Mouse (Mus musculus) bone marrow macrophage, adult 2 months (primary cell): ENCODE data around the gene Elmsan1. TPM values are rescaled to one million over a fixed set of nuclear protein-coding genes. Genes with fewer than 3 reads are reported as not detected.

Experiments used
- H3K27ac ChIP-seq: 2 replicates; pipeline ENCODE4 v1.5.1; 2012; ENCODE audit warnings: low read depth, low read length; ENCODE audit not compliant: insufficient read depth
- H3K4me1 ChIP-seq: 2 replicates; pipeline ENCODE4 v1.6.1; 2012; ENCODE audit warnings: low read length; ENCODE audit not compliant: control insufficient read depth, insufficient read depth
- H3K4me3 ChIP-seq: 2 replicates; pipeline ENCODE4 v1.5.1; 2012; ENCODE audit warnings: mild to moderate bottlenecking, low read length, moderate library complexity; ENCODE audit not compliant: insufficient read depth
- CTCF ChIP-seq: IDR thresholded peaks from 2 replicates; pipeline ENCODE4 v1.5.1; 2012; ENCODE audit warnings: low read depth, mild to moderate bottlenecking, low read length, moderate library complexity
- POLR2A ChIP-seq: IDR thresholded peaks from 2 replicates; pipeline ENCODE4 v1.6.1; 2012; ENCODE audit warnings: mild to moderate bottlenecking, low read depth, low read length, borderline replicate concordance
- polyA plus RNA-seq: library from polyadenylated mRNA; stranded (reverse); fragments of >200 nt; gene quantifications from 2 replicates; pipeline ENCODE4 v1.2.4, GENCODE M21; 2012; ENCODE audit not compliant: missing spikeins, insufficient read depth, insufficient read length

Gene Elmsan1
- polyA plus RNA-seq, 1 experiment, result 33.7 TPM

- peak overlapping the region; percentile 52 for H3K4me3 ChIP-seq
- peak overlapping the region; percentile 99 for H3K27ac ChIP-seq
- no peak for TF ChIP-seq POLR2A
- peaks cover 78% of the 10 kb centered on the region for H3K4me1 ChIP-seq
Observed at GRCm38 (mm10) chr12:84176126-84176769, 42.4 kb downstream of the Elmsan1 start.

DNA sequence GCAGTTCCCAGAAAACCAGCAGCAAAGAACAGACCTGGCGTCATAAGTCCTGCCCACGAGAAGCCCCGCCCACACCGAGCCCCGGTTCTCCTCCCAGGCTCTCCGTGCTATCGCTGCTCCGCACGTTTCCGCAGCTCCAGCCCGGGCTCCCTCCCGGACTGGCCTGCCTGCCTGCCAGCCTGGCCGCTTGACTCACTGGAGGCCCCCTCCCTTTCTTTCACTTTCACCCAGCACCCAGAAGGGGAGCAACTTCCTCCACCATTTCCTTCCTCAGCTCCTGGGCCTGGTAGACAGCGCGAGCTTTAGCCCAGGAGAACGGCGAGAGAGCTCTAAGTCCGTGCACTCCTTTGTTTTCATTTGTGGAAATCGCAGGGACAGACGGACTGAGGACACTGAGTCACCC lies 43.0 kb downstream of the Elmsan1 start:
- Histone ChIP-seq H3K4me3 (peak overlapping the region; percentile 52), H3K27ac (peak overlapping the region; percentile 99), H3K4me1 (peaks cover 73% of the 10 kb centered on the region)
- no peak for TF ChIP-seq POLR2A
- no peak for TF ChIP-seq CTCF

- TF ChIP-seq POLR2A (no peak), CTCF (no peak)
- H3K4me3 ChIP-seq, result peak overlapping the region; percentile 52
- H3K27ac ChIP-seq, result peak overlapping the region; percentile 99
- peaks cover 65% of the 10 kb centered on the region for H3K4me1 ChIP-seq
Observed at GRCm38 (mm10) chr12:84174871-84175270, 43.8 kb downstream of the Elmsan1 start.

- H3K4me3 ChIP-seq, result peak overlapping the region; percentile 52
- H3K27ac ChIP-seq, result peak overlapping the region; percentile 99
- H3K4me1 ChIP-seq, result peaks cover 62% of the 10 kb centered on the region
- TF ChIP-seq POLR2A (no peak), CTCF (no peak)
Observed at GRCm38 (mm10) chr12:84174190-84174811, 44.4 kb downstream of the Elmsan1 start.

DNA sequence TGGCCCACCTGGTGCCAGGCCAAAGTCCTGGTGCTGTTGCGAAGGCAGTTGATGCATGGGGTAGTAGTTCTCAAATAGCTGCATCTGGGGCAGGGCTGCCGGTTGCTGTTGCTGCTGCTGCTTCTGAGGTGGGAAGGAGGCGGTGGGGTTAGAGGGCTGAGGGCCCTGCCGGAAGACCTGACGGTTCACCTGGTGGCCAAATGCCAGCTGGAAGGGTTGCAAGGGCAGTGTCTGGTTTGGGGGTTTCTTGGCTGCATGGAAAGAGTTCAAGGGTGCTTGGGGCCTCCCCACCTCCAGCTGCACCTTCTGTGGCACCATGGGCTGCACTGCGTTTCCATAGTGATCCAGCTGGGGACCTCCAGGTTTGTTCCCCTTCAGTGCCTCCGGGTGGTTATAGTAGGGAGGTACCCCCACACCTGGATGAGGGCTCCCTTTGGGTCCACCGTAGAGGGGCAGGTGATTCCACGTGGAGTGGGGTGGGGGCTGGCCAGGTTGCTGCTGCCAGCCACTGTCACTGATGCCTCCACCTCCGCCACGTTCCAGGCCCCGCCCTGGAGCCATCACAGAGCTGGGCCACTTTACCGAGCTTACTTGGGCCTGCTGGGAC lies 45.3 kb downstream of the Elmsan1 start:
- peak overlapping the region; percentile 99 for H3K27ac ChIP-seq
- peaks cover 53% of the 10 kb centered on the region for H3K4me1 ChIP-seq
- TF ChIP-seq CTCF, result no peak
- TF ChIP-seq POLR2A, result no peak
- no peak overlapping the region for H3K4me3 ChIP-seq

DNA sequence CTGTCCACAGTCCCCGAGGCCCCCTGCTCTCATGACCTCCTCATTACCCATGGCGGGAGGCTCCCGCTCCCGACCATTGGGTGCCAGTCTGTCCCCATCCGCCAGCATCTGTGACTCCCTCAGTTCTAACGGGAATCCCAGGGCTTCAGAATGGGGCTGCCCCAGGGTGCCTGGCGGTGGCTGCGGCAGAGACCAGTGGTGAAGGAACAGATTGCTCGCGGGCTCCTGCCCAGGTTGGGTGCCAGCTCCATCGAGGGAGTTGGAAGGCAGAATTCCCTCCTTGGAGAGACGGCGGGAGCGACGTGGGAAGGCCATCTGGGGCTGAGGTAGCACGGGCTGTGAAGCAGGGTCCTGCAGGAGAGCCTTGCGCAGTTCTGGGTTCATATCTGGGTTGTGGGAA lies 45.8 kb downstream of the Elmsan1 start:
- TF ChIP-seq POLR2A, result no peak
- no peak for TF ChIP-seq CTCF
- peaks cover 47% of the 10 kb centered on the region for H3K4me1 ChIP-seq
- peak overlapping the region; percentile 99 for H3K27ac ChIP-seq

GRCm38 (mm10) chr12:84172216-84172615 lies 46.5 kb downstream of the Elmsan1 start:
- TF ChIP-seq CTCF (no peak), POLR2A (no peak)
- Histone ChIP-seq H3K27ac (peak overlapping the region; percentile 43), H3K4me3 (no peak overlapping the region), H3K4me1 (peaks cover 41% of the 10 kb centered on the region)

More for the DNA sequence above, 45.8 kb downstream of the Elmsan1 start:
- no peak overlapping the region for H3K4me3 ChIP-seq

GRCm38 (mm10) chr12:84170610-84171009 lies 48.1 kb downstream of the Elmsan1 start:
- TF ChIP-seq POLR2A (no peak), CTCF (no peak)
- H3K4me3 ChIP-seq, result no peak overlapping the region
- no peak overlapping the region for H3K27ac ChIP-seq
- peaks cover 33% of the 10 kb centered on the region for H3K4me1 ChIP-seq

DNA sequence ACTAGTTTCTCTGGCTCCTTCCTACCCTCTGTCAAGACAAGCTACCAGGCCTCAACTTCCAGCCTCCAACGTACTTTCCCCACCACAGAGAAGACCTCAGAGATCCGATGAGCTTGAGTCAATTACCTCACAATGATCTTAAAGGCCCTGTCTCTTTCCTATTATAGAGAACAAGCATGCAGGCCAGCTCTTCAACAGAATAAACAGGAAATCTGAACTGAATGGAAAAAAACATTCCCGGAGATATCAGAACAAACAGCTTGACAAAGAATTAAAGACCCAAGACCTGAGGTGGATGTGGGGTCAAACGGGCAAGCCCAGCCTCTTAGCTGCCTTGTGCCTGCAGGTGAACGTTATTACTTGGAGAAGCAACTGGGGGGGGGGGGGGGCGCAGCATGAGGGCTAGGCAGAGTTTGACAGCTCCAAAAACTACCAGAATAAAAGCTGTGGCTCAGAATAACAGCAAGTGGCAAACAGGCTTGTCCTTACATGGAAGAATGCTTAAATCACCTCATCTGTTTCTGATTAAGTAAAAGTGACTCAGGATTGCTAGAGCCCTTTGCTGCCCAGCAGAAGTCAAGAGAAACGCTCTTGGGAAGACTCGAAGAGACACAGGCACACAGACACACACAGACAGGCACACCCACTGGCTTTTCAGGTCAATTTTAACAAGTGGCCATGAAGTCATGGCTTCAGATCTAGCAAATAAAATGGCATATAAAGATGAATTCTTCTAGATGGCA lies 52.9 kb downstream of the Elmsan1 start:
- Histone ChIP-seq H3K4me1 (no peaks in the 10 kb centered on the region; the same call in 1 of the 2 replicates), H3K27ac (no peak overlapping the region), H3K4me3 (no peak overlapping the region)
- TF ChIP-seq CTCF (no peak), POLR2A (no peak)

DNA sequence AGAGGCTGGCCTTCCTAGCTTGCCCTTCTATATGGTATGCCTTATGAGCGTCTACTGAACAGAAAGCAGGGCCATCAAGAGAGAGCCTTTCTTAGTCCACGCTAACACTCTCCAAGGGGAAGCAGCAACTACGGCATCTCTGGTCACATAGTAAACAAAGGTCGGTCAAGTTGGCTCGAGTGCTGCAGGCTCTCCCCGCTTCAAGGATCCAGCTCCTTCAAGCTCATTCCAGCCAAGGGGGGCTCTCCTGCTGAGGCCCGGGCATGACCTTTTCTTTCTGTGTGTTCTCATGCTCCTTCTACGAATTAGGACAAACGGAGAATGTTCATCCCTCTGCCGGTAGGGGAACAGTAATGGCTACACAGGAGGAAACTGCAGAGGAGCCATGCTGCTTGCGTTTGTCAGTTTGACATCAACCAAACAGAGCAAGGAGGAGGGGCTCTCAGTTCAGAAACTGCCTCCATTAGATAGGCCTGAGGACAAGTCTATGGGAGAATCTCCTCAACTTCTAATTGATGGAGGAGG lies 55.0 kb downstream of the Elmsan1 start:
- Histone ChIP-seq H3K4me3 (no peak overlapping the region), H3K4me1 (no peaks in the 10 kb centered on the region; the same call in 1 of the 2 replicates), H3K27ac (no peak overlapping the region)
- TF ChIP-seq CTCF, result no peak
- no peak for TF ChIP-seq POLR2A
